Mouse (Mus musculus) midbrain, embryonic 16.5 days (tissue): ENCODE measurements around the gene Has3. TPM values are rescaled to one million over a fixed set of nuclear protein-coding genes. Genes with fewer than 3 reads are reported as not detected.
A peak's percentile ranks its signal among the peaks of the same experiment; 100 is the strongest.

Source experiments
- ATAC-seq: fragments of 200-750 bp; cut with Nextera tagmentation; 2 replicates; pipeline ENCODE4 v1.8.0; 2017; ENCODE audit warnings: moderate TSS enrichment
- H3K27ac ChIP-seq: fragments of 300-500 bp; sonication (generic); 2 replicates; pipeline ENCODE4 v1.5.1; 2014; ENCODE audit warnings: mild to moderate bottlenecking, low read length, mixed read lengths
- H3K27me3 ChIP-seq: fragments of 300-500 bp; sonication (generic); 2 replicates; pipeline ENCODE4 v1.6.1; 2014; ENCODE audit warnings: low read depth, low read length, mixed read lengths; ENCODE audit not compliant: control insufficient read depth, insufficient read depth
- H3K36me3 ChIP-seq: fragments of 300-500 bp; sonication (generic); 2 replicates; pipeline ENCODE4 v1.6.1; 2014; ENCODE audit warnings: mild to moderate bottlenecking, low read length, moderate library complexity, mixed read lengths; ENCODE audit not compliant: control insufficient read depth, insufficient read depth
- H3K4me1 ChIP-seq: fragments of 300-500 bp; sonication (generic); 2 replicates; pipeline ENCODE4 v1.6.1; 2014; ENCODE audit warnings: mild to moderate bottlenecking, low read length, mixed read lengths; ENCODE audit not compliant: control insufficient read depth, insufficient read depth
- H3K4me2 ChIP-seq: fragments of 300-500 bp; sonication (generic); 2 replicates; pipeline ENCODE4 v1.6.1; 2014; ENCODE audit warnings: mild to moderate bottlenecking, low read length, mixed read lengths
- H3K4me3 ChIP-seq: fragments of 300-500 bp; sonication (generic); 2 replicates; pipeline ENCODE4 v1.5.1; 2014; ENCODE audit warnings: low read depth, mild to moderate bottlenecking, low read length, moderate library complexity, mixed read lengths
- H3K9ac ChIP-seq: fragments of 300-500 bp; sonication (generic); 2 replicates; pipeline ENCODE4 v1.6.1; 2014; ENCODE audit warnings: low read depth, low read length, mixed read lengths
- H3K9me3 ChIP-seq: fragments of 300-500 bp; sonication (generic); replicated peaks from 2 replicates; pipeline ENCODE4 v1.6.1; 2014; ENCODE audit warnings: mild to moderate bottlenecking, low read length, mixed read lengths; ENCODE audit not compliant: control insufficient read depth, poor library complexity, severe bottlenecking
- WGBS: fragments of 180-500 bp; shearing (Covaris S2); extraction: QIAGEN DNeasy Blood & Tissue Kit; methylation state at CpG from one replicate; pipeline ENCODE4 v1.1.7; 2014; 5-methylcytosine and 5-hydroxymethylcytosine counted together
- polyA plus RNA-seq: library from polyadenylated mRNA; unstranded; fragments of >200 nt; fragmentation: Nextera tagmentation; extraction: Ambion mirVana; gene quantifications from 2 replicates; pipeline ENCODE4 v1.2.1, GENCODE M21; 2015

Gene Has3
- polyA plus RNA-seq, 1 experiment from 2014 or later = 1.2 TPM

GRCm38 (mm10) chr8:106893481-106894156, 23.6 kb downstream of the Has3 start, which contains the start of gene Utp4:
Gene Utp4 (plus strand): TSS chr8:106893636.
- H3K27ac ChIP-seq = peak within 1 kb of the TSS; percentile 95
- no peaks in the 10 kb centered on the region for H3K9me3 ChIP-seq
- H3K36me3 ChIP-seq = no peaks in the 10 kb centered on the region; the same call in 1 of the 2 replicates
- peak within 1 kb of the TSS; percentile 97 for H3K4me3 ChIP-seq
- H3K4me2 ChIP-seq = peak within 1 kb of the TSS; percentile 93
- ATAC-seq = peak; percentile 97
- H3K4me1 ChIP-seq = peaks cover 23% of the 10 kb centered on the region
- peak within 1 kb of the TSS; percentile 96 for H3K9ac ChIP-seq
- under 1% methylated on average over 63 of the region's 63 CpGs for WGBS
- no peaks in the 10 kb centered on the region for H3K27me3 ChIP-seq

- Histone ChIP-seq H3K4me2 (no peak overlapping the region), H3K36me3 (peaks cover 19% of the 10 kb centered on the region), H3K9ac (no peak overlapping the region), H3K27ac (no peak overlapping the region), H3K9me3 (no peaks in the 10 kb centered on the region), H3K27me3 (no peaks in the 10 kb centered on the region), H3K4me3 (no peak overlapping the region), H3K4me1 (peaks cover 2% of the 10 kb centered on the region)
- ATAC-seq = no peak
- 93% methylated on average over 5 of the region's 5 CpGs for WGBS
Measured at GRCm38 (mm10) chr8:106899473-106899872, 29.4 kb downstream of the Has3 start.

- Histone ChIP-seq H3K4me3 (no peak overlapping the region), H3K9me3 (no peaks in the 10 kb centered on the region), H3K4me1 (no peaks in the 10 kb centered on the region), H3K4me2 (no peak overlapping the region), H3K36me3 (peaks cover 28% of the 10 kb centered on the region), H3K9ac (no peak overlapping the region), H3K27me3 (no peaks in the 10 kb centered on the region), H3K27ac (no peak overlapping the region)
- WGBS = 95% methylated on average over 17 of the region's 17 CpGs
- no peak for ATAC-seq
Measured at GRCm38 (mm10) chr8:106905727-106906480, 35.9 kb downstream of the Has3 start.

- Histone ChIP-seq H3K27me3 (no peaks in the 10 kb centered on the region), H3K27ac (no peak overlapping the region), H3K4me3 (no peak overlapping the region), H3K9me3 (no peaks in the 10 kb centered on the region), H3K4me2 (no peak overlapping the region), H3K36me3 (peaks cover 27% of the 10 kb centered on the region), H3K9ac (no peak overlapping the region), H3K4me1 (no peaks in the 10 kb centered on the region)
- no peak for ATAC-seq
- 94% methylated on average over 6 of the region's 6 CpGs for WGBS
Measured at GRCm38 (mm10) chr8:106906635-106907034, 36.6 kb downstream of the Has3 start.

DNA sequence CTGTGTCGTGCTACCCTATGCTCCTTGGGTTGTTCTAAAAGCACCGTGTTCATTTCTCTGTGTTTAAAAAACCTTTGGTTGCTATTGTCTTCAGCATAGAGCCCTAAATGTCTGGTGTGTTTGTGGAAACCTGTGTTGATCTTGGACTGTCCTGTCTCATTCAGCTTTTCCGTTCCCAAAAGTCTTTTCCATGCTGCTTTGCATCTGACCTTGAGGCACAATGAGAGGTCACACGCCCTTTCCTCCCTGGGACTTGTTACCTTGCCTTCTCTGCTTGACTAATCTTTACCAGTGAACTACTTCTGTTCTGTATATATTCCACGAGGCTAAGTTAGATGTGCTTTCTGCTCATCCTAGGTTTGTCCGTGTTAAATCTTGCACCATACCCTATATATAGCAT, 37.4 kb downstream of the Has3 start:
- WGBS = 94% methylated on average over 6 of the region's 6 CpGs
- no peaks in the 10 kb centered on the region for H3K4me1 ChIP-seq
- no peak overlapping the region for H3K9ac ChIP-seq
- no peak overlapping the region for H3K27ac ChIP-seq
- no peak overlapping the region for H3K4me2 ChIP-seq
- H3K36me3 ChIP-seq = peaks cover 31% of the 10 kb centered on the region
- H3K4me3 ChIP-seq = no peak overlapping the region
- no peak for ATAC-seq
- H3K27me3 ChIP-seq = no peaks in the 10 kb centered on the region
- H3K9me3 ChIP-seq = no peaks in the 10 kb centered on the region

DNA sequence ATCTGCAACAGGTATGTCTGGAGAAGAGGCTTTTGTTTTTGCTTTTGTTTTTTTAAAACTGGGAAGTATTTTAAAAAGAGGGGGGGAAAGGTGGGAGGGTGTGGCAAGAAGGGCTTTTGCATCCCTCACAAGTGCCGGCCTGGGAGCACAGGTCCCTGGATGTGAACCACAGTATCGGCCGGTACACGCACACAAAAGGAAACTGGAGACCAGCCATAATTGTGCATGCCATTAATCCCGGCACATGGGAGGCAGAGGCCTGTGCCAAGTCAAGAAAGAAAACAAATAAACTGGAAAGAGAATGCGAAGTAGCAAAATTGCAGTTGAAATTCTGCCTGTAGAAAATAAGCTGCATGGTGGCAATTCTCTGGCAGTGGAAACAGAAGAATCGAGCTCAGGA, 38.2 kb downstream of the Has3 start:
- H3K4me1 ChIP-seq = no peaks in the 10 kb centered on the region
- H3K27me3 ChIP-seq = no peaks in the 10 kb centered on the region
- H3K9ac ChIP-seq = no peak overlapping the region
- ATAC-seq = no peak
- 81% methylated on average over 7 of the region's 7 CpGs for WGBS
- no peak overlapping the region for H3K4me3 ChIP-seq
- no peaks in the 10 kb centered on the region for H3K9me3 ChIP-seq
- H3K4me2 ChIP-seq = no peak overlapping the region
- H3K36me3 ChIP-seq = peaks cover 36% of the 10 kb centered on the region
- H3K27ac ChIP-seq = no peak overlapping the region

- H3K36me3 ChIP-seq = peaks cover 41% of the 10 kb centered on the region
- H3K9ac ChIP-seq = no peak overlapping the region
- no peak for ATAC-seq
- no peak overlapping the region for H3K4me3 ChIP-seq
- H3K27me3 ChIP-seq = no peaks in the 10 kb centered on the region
- H3K27ac ChIP-seq = no peak overlapping the region
- no peaks in the 10 kb centered on the region for H3K4me1 ChIP-seq
- 98% methylated on average over 10 of the region's 10 CpGs for WGBS
- no peak overlapping the region for H3K4me2 ChIP-seq
- H3K9me3 ChIP-seq = no peaks in the 10 kb centered on the region
Measured at GRCm38 (mm10) chr8:106913631-106914030, 43.6 kb downstream of the Has3 start.

DNA sequence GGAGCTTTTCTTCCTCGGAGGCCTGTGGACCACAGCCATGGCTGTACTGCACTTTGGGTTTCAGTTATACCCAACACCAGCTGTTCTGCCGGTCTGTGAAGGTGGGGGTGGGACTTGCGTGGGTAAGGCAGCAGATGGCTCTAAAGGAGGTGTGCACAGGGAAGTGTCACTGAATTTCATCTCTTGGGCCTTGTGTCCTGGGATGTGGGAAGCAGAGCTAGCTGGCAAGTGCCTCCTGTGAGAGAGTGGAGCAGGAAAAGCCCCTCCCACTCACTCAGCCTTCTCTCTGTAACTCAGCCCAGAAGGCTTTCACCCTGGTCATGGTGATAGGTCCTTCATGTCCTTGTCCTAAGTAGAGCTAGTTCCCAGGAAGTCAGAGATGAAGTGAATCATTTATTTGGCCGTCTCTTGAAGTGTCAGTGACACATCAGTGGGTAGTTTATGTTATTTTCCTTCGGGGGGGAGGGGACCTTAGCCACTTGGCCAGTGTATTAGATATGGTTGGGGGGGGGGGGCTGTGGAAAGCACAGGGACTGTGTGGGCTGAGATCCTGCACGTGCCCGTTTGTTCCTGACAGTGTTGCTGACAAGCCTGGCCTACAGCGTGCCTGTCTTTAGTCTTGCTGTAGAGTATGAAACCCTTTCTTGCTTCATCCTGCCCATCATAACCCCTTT, 49.8 kb downstream of the Has3 start:
- Histone ChIP-seq H3K27me3 (no peaks in the 10 kb centered on the region), H3K27ac (no peak overlapping the region), H3K4me3 (no peak overlapping the region), H3K4me2 (no peak overlapping the region), H3K36me3 (peaks cover 45% of the 10 kb centered on the region), H3K4me1 (no peaks in the 10 kb centered on the region), H3K9ac (no peak overlapping the region), H3K9me3 (no peaks in the 10 kb centered on the region)
- no peak for ATAC-seq
- 92% methylated on average over 8 of the region's 8 CpGs for WGBS

DNA sequence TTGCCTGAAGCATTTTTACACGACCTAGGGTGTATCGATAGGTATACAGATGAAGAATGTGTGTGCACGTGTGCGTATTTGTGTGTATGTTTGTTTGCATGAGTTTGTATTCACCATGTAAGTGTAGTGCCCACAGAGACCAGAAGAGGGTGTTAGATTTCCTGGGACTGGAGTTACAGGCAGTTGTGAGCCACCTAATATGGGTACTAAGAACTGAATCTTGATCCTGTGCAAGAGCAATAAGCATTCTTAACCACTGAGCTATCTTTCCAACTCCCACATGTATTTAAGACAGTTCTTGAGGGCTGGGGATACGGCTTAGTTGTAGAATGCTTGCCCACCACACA, 50.3 kb downstream of the Has3 start:
- peaks cover 40% of the 10 kb centered on the region for H3K36me3 ChIP-seq
- 96% methylated on average over 5 of the region's 5 CpGs for WGBS
- no peaks in the 10 kb centered on the region for H3K27me3 ChIP-seq
- ATAC-seq = no peak
- no peak overlapping the region for H3K4me2 ChIP-seq
- no peak overlapping the region for H3K9ac ChIP-seq
- H3K9me3 ChIP-seq = no peaks in the 10 kb centered on the region
- H3K4me3 ChIP-seq = no peak overlapping the region
- no peak overlapping the region for H3K27ac ChIP-seq
- no peaks in the 10 kb centered on the region for H3K4me1 ChIP-seq
